In the genomic region with DNA sequence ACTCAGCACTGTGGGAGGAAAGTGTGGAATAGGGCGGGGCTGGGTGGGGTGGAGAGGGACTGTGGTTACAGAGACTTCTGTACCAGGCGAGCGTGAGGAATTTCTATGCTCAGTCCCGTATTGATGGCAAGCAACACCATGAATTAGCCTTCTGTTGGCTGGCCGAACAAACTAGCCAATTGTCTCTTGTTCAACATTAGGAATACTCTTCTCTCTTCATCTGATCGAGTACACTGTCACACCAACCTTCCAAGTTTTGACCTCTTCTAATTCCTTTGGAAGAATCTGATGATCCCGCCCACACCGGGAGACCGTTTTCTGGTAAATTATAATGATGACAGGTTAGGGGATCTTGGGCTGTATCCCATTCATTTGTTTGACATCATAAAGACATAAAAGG, we compare ENCODE assay signal across 8 mouse cellular contexts. TPM values are rescaled to one million over a fixed set of nuclear protein-coding genes. Genes with fewer than 3 reads are reported as not detected.
DNase-seq lines count a peak whose midpoint lies in the region; ATAC-seq and TF ChIP-seq lines count a peak whose summit lies in the region.

No protein-coding gene starts in this region.

- no peak for DNase-seq in heart, adult 11 months
- peak; percentile 43 for DNase-seq in 3T3-L1 (ENCODE audit: low read depth, low spot score)
- DNase-seq in embryonic facial prominence, embryonic 10.5 days (ENCODE audit: low spot score): no peak
- DNase-seq in retina, postnatal 1 day: no peak
- no peak for DNase-seq in urinary bladder, postnatal 10 days (ENCODE audit: low spot score)

- peaks cover 18% of the 10 kb centered on the region for H3K36me3 ChIP-seq in heart, embryonic 12.5 days
- peaks cover 33% of the 10 kb centered on the region for H3K36me3 ChIP-seq in embryonic facial prominence, embryonic 10.5 days (replicated peaks)
- 0 out of 2 replicates have a peak, but pooled peaks cover 3% of the 10 kb centered on the region for H3K36me3 ChIP-seq in intestine, postnatal 0 days (ENCODE audit: control insufficient read depth, insufficient read depth)
- peaks cover 11% of the 10 kb centered on the region; the same call in 1 of the 2 replicates for H3K36me3 ChIP-seq in neural tube, embryonic 12.5 days

- H3K4me3 ChIP-seq in heart, embryonic 12.5 days: peak overlapping the region; percentile 58
- peak overlapping the region; percentile 69 for H3K4me3 ChIP-seq in embryonic facial prominence, embryonic 10.5 days
- H3K4me3 ChIP-seq in intestine, postnatal 0 days (ENCODE audit: low read depth, low read length): peak overlapping the region; percentile 63
- H3K4me3 ChIP-seq in neural tube, embryonic 12.5 days: peak overlapping the region; percentile 56

- no peaks in the 10 kb centered on the region for H3K27me3 ChIP-seq in heart, embryonic 12.5 days (replicated peaks)
- no peaks in the 10 kb centered on the region for H3K27me3 ChIP-seq in embryonic facial prominence, embryonic 10.5 days (replicated peaks; ENCODE audit: low read depth, poor library complexity, severe bottlenecking)
- H3K27me3 ChIP-seq in intestine, postnatal 0 days (replicated peaks; ENCODE audit: control insufficient read depth, insufficient read depth, low read length): no peaks in the 10 kb centered on the region
- H3K27me3 ChIP-seq in neural tube, embryonic 12.5 days (replicated peaks): no peaks in the 10 kb centered on the region

- H3K4me2 ChIP-seq in heart, embryonic 12.5 days: peak overlapping the region; percentile 71
- H3K4me2 ChIP-seq in intestine, postnatal 0 days (replicated peaks; ENCODE audit: low read depth): peak overlapping the region; percentile 75
- H3K4me2 ChIP-seq in neural tube, embryonic 12.5 days (replicated peaks): peak overlapping the region; percentile 82

- TF ChIP-seq CTCF in intestine, postnatal 0 days (IDR thresholded peaks at IDR 0.05; ENCODE audit: low read depth): no peak

- ATAC-seq in heart, embryonic 12.5 days (ENCODE audit: insufficient number of reproducible peaks, low FRiP score): no peak
- no peak for ATAC-seq in intestine, postnatal 0 days
- 0 out of 2 replicates have a peak, but pooled peaks have one; percentile 10 for ATAC-seq in neural tube, embryonic 12.5 days (ENCODE audit: low FRiP score, low read depth)

- H3K27ac ChIP-seq in heart, embryonic 12.5 days (ENCODE audit: poor library complexity, severe bottlenecking): no peak overlapping the region
- H3K27ac ChIP-seq in embryonic facial prominence, embryonic 10.5 days (replicated peaks): peak overlapping the region; percentile 82
- no peak overlapping the region for H3K27ac ChIP-seq in intestine, postnatal 0 days (ENCODE audit: low read depth, low read length)
- H3K27ac ChIP-seq in neural tube, embryonic 12.5 days: no peak overlapping the region

- H3K9me3 ChIP-seq in heart, embryonic 12.5 days (replicated peaks): no peaks in the 10 kb centered on the region
- H3K9me3 ChIP-seq in embryonic facial prominence, embryonic 10.5 days: no peaks in the 10 kb centered on the region
- no peaks in the 10 kb centered on the region for H3K9me3 ChIP-seq in intestine, postnatal 0 days (ENCODE audit: control insufficient read depth)
- H3K9me3 ChIP-seq in neural tube, embryonic 12.5 days: no peaks in the 10 kb centered on the region

- peaks cover 9% of the 10 kb centered on the region for H3K4me1 ChIP-seq in heart, embryonic 12.5 days (replicated peaks)
- H3K4me1 ChIP-seq in embryonic facial prominence, embryonic 10.5 days: peaks cover 19% of the 10 kb centered on the region
- H3K4me1 ChIP-seq in intestine, postnatal 0 days (replicated peaks; ENCODE audit: control insufficient read depth, insufficient read depth, low read length): no peaks in the 10 kb centered on the region
- H3K4me1 ChIP-seq in neural tube, embryonic 12.5 days: peaks cover 7% of the 10 kb centered on the region

- 18% methylated on average over 9 of the region's 9 CpGs for WGBS in heart, embryonic 12.5 days
- 20% methylated on average over 9 of the region's 9 CpGs for WGBS in embryonic facial prominence, embryonic 10.5 days
- WGBS in intestine, postnatal 0 days: 11% methylated on average over 9 of the region's 9 CpGs
- 19% methylated on average over 9 of the region's 9 CpGs for WGBS in neural tube, embryonic 12.5 days

- H3K9ac ChIP-seq in heart, embryonic 12.5 days: peak overlapping the region; percentile 61
- H3K9ac ChIP-seq in intestine, postnatal 0 days (ENCODE audit: low read depth, low read length): 0 out of 2 replicates have a peak overlapping the region, but pooled peaks have one; percentile 23
- peak overlapping the region; percentile 48 for H3K9ac ChIP-seq in neural tube, embryonic 12.5 days

RNA-seq across cellular contexts. Expression of a gene that starts 0.5 kb away (rescaled TPM):
- polyA plus RNA-seq in heart, embryonic 12.5 days (2016; fragmentation: Nextera tagmentation; extraction: Ambion mirVana): 31.8 and 34.5 TPM in 2 replicates
- 39.8 and 40.8 TPM in 2 replicates for polyA plus RNA-seq in embryonic facial prominence, embryonic 10.5 days (2016; fragmentation: Nextera tagmentation; extraction: Ambion mirVana)
- polyA plus RNA-seq in intestine, postnatal 0 days (2015; fragmentation: Nextera tagmentation; extraction: Ambion mirVana): 5.9 and 6.3 TPM in 2 replicates
- polyA plus RNA-seq in neural tube, embryonic 12.5 days (2016; fragmentation: Nextera tagmentation; extraction: Ambion mirVana): 28.0 and 30.9 TPM in 2 replicates

RNA-seq across cellular contexts. Expression of a gene that starts 0.6 kb away (rescaled TPM):
- polyA plus RNA-seq in heart, embryonic 12.5 days (2016; fragmentation: Nextera tagmentation; extraction: Ambion mirVana): 15.9 and 17.5 TPM in 2 replicates
- polyA plus RNA-seq in embryonic facial prominence, embryonic 10.5 days (2016; fragmentation: Nextera tagmentation; extraction: Ambion mirVana): 38.3 and 38.5 TPM in 2 replicates
- 9.1 and 11.3 TPM in 2 replicates for polyA plus RNA-seq in intestine, postnatal 0 days (2015; fragmentation: Nextera tagmentation; extraction: Ambion mirVana)
- 22.0 and 23.5 TPM in 2 replicates for polyA plus RNA-seq in neural tube, embryonic 12.5 days (2016; fragmentation: Nextera tagmentation; extraction: Ambion mirVana)

RNA-seq across cellular contexts. Expression of a gene that starts 13.1 kb away (rescaled TPM):
- 2.9 and 3.1 TPM in 2 replicates for polyA plus RNA-seq in heart, embryonic 12.5 days (2016; fragmentation: Nextera tagmentation; extraction: Ambion mirVana)
- polyA plus RNA-seq in embryonic facial prominence, embryonic 10.5 days (2016; fragmentation: Nextera tagmentation; extraction: Ambion mirVana): 8.8 and 9.7 TPM in 2 replicates
- 6.6 and 6.9 TPM in 2 replicates for polyA plus RNA-seq in intestine, postnatal 0 days (2015; fragmentation: Nextera tagmentation; extraction: Ambion mirVana)
- 6.4 and 6.5 TPM in 2 replicates for polyA plus RNA-seq in neural tube, embryonic 12.5 days (2016; fragmentation: Nextera tagmentation; extraction: Ambion mirVana)

RNA-seq across cellular contexts. Expression of a gene that starts 22.3 kb away (rescaled TPM):
- 963 and 983 TPM in 2 replicates for polyA plus RNA-seq in heart, embryonic 12.5 days (2016; fragmentation: Nextera tagmentation; extraction: Ambion mirVana)
- polyA plus RNA-seq in embryonic facial prominence, embryonic 10.5 days (2016; fragmentation: Nextera tagmentation; extraction: Ambion mirVana): 1,415 and 1,463 TPM in 2 replicates
- 1,180 and 1,265 TPM in 2 replicates for polyA plus RNA-seq in intestine, postnatal 0 days (2015; fragmentation: Nextera tagmentation; extraction: Ambion mirVana)
- polyA plus RNA-seq in neural tube, embryonic 12.5 days (2016; fragmentation: Nextera tagmentation; extraction: Ambion mirVana): 660 and 722 TPM in 2 replicates

RNA-seq across cellular contexts. Expression of a gene that starts 56.2 kb away (rescaled TPM):
- 550 and 559 TPM in 2 replicates for polyA plus RNA-seq in heart, embryonic 12.5 days (2016; fragmentation: Nextera tagmentation; extraction: Ambion mirVana)
- 644 and 663 TPM in 2 replicates for polyA plus RNA-seq in embryonic facial prominence, embryonic 10.5 days (2016; fragmentation: Nextera tagmentation; extraction: Ambion mirVana)
- 860 and 870 TPM in 2 replicates for polyA plus RNA-seq in intestine, postnatal 0 days (2015; fragmentation: Nextera tagmentation; extraction: Ambion mirVana)
- 583 and 599 TPM in 2 replicates for polyA plus RNA-seq in neural tube, embryonic 12.5 days (2016; fragmentation: Nextera tagmentation; extraction: Ambion mirVana)
